Mouse (Mus musculus) testis, adult 2 months (tissue): Measurements from ENCODE around the gene Lgi2.

Source experiments
- CTCF ChIP-seq: fragments of 200-500 bp; IDR thresholded peaks from 2 replicates; pipeline ENCODE4 v1.5.1; 2012; ENCODE audit warnings: low read depth, mild to moderate bottlenecking, inconsistent platforms, low read length, moderate library complexity; ENCODE audit not compliant: control insufficient read depth, insufficient read depth, insufficient replicate concordance
- POLR2A ChIP-seq: fragments of 200-500 bp; IDR thresholded peaks from 2 replicates; pipeline ENCODE4 v1.6.1; 2012; ENCODE audit warnings: low read depth, mild to moderate bottlenecking, inconsistent platforms, low read length, moderate library complexity; ENCODE audit not compliant: control insufficient read depth

DNA sequence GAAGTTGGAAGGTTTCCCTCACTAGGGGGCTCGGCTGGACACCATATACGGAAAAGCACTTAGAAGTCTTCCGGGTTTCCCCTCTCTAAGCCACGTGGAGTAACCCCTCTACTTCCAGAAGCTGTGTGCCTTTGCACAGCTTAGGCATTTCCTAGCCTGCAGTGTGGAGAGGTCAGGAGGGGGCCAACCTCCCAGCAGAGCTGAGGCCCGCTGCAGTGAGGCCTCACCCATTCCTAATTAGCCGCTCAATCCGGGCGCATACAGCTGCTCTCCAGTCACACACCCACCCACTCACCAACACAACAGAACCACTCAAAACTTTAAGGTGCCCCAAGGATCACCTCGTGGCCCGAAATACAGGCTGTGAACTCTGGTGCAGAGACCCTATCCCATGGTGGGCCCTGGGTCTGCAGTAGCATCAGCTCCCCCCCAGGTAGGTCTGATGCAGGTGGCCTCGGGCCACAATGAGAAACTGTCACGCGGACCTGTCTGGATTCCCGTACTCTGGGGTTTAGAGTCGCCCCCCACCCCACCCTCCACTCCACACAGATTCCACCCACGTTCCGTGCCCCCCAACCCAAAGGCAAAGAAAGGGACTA lies 949 bp downstream of the Lgi2 start:
- TF ChIP-seq CTCF (no peak), POLR2A (no peak)
